Mouse (Mus musculus) splenic B cell, adult 2 months (primary cell): ENCODE data around the gene Rubcn.
"Not testable (repeated sequence)": the region's sequence is repeated elsewhere in the genome, so short reads cannot be mapped to it uniquely, and the experiment has no call there.

ENCODE experiments used
- DNase-seq: peaks from one replicate; pipeline ENCODE4 v3.0.0-alpha.2; 2011; ENCODE audit warnings: low read depth, low spot score
- H3K27me3 ChIP-seq: 2 replicates; pipeline ENCODE4 v1.6.1; 2012; ENCODE audit warnings: mild to moderate bottlenecking, low read length, moderate library complexity, mixed read lengths; ENCODE audit not compliant: control insufficient read depth, poor library complexity, insufficient read depth, severe bottlenecking
- H3K36me3 ChIP-seq: 2 replicates; pipeline ENCODE4 v1.6.1; 2012; ENCODE audit warnings: mild to moderate bottlenecking, low read length, moderate library complexity, mixed read lengths; ENCODE audit not compliant: control insufficient read depth, poor library complexity, insufficient read depth, severe bottlenecking

Gene Rubcn

DNA sequence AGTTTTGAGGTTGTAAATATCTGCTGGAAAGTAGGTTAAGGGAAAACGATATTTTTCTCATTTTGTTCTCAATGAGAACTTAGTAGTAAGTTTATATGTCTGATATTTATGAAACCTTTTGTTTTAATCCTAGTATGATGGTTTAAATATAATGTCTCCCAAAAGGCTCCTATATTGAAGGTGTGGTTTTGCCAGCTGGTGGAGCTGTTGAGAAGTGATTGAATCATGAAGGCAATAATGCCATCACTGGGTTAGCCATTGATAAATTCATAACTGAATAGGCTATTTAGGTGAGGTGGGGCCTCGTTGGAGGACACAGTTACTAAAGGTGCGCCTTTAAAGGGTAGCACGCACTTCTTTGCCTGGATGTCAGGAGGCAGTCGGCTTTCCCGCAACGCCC is 4.0 kb upstream of the Rubcn start:
- no peak for DNase-seq
- Histone ChIP-seq H3K27me3 (no peaks in the 10 kb centered on the region), H3K36me3 (peaks cover 2% of the 10 kb centered on the region; the same call in 1 of the 2 replicates)

DNA sequence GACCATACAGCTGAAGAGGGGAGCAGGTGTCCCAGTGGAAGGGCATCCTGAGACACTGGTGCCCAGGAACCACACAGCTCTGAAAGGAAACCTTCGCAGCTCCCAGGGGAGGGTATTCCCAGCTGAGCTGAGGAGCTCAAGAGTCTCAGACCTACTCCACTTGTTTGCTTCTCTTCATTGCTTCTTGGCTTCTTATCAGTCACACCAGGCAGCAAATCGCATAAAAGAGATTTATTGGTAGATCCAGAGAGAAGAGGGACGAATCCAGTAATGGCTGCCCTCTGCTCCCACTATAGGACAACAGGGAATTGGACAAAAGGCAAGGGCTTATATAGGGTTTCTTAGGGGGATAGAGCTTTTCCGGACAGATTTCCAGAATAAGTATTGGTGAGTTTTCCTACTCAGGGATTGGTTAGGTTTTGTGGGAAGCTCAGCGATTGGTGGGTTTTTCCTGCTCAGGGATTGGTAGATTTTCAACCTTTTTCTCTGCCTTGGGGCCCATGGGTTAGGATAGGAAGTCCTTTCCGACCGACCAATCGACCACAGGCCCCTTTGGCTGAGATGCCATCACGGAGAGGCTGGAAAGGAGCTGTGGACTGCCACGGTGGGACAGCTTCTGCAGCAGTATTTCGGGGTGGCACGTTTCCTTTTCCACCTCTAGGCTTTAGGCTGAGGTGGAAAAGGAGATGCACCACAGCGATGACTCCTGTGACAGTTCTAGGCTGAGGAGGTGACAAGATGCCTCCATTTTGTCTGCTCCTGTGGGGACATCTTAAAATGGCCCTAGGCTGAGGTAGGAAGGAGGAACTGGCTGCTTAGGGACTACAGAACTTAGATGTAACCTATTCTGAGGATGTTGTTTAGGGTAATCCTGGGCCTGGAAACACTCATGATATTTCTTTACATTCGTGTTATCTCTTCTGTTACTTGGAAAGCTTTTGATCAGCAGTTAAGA is 1.7 kb upstream of the Rubcn start:
- Histone ChIP-seq H3K27me3 (no peaks in the 10 kb centered on the region), H3K36me3 (peaks cover 2% of the 10 kb centered on the region; the same call in 1 of the 2 replicates)
- no peak for DNase-seq

DNA sequence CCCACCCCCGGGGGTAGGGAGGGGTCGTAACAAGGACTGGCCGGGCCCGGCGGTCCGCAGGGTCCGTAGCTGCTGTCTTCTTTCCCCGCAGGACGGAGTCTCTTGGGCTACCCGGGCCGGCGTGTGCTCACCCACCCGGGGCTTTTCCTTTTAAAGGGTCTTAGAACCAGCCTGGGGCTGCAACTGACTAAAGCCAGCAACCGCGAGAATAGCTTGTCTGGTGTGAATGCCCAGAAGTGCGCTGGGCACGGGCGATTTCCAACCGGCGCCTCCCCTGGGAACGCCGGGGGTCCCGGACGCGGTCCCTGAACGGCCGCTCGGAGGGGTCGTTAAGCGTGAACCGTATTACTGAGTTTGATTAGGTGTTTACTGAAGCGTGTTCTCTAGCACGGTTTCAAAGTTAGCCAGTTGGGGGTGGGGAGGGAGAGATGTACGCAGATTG is 612 bp upstream of the Rubcn start:
- Histone ChIP-seq H3K36me3 (no peaks in the 10 kb centered on the region), H3K27me3 (no peaks in the 10 kb centered on the region)
- DNase-seq = peak; percentile 27

DNA sequence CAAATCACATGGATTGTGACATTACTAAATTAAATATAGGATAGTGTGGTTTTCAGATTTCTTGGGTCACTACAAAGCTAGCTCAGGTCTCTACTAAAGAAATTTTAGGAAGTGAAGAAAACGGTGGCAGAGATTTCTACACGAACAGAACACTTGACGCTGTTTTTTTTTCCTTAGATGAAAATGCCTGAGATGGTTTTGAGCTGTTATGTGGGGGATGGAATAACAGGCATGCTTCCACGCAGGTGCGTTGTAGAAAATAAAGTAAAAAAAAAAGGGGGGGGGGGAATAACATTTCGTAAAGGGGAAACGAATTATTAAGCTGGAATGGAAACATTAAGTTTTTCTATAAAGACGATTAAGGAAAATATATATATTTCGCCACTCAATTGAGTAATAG is 735 bp downstream of the Rubcn start:
- Histone ChIP-seq H3K36me3 (no peaks in the 10 kb centered on the region), H3K27me3 (no peaks in the 10 kb centered on the region)
- no peak for DNase-seq

DNA sequence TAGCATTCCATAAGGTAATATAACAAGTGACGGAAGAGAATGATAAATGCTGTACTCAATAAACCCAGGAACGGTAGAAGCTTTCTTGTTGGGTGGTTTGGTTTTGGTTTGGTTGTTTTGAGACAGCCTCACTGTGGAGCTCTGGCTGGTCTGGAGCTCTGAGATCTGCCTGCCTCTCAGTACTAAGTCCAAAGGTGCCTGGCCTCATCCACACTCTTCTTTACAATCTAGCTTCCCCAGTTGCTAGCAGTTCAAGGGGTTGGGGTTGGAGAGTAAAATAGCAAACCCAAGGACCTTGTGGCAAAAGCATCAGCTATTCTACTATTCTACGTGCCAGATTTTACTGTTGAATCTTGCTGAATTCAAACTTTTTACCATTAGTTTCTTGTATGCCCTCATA is 1.7 kb downstream of the Rubcn start:
- H3K27me3 ChIP-seq = no peaks in the 10 kb centered on the region
- H3K36me3 ChIP-seq = no peaks in the 10 kb centered on the region
- DNase-seq = no peak

DNA sequence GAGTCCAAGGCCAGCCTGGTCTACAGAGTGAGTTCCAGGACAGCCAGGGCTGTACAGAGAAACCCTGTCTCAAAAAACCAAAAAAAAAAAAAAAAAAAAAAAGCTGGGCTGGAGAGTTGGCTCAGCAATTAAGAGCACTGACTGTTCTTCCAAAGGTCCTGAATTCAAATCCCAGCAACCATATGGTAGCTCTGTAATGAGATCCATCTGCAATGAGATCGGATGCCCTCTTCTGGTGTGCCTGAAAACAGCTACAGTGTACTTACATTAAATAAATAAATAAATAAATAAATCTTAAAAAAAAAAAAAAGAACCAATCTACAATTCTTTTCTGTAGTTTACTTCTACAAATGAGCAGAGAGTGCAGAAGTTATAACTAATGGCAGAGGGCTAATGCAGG is 2.3 kb downstream of the Rubcn start:
- not testable (repeated sequence) for H3K27me3 ChIP-seq, DNase-seq, H3K36me3 ChIP-seq

DNA sequence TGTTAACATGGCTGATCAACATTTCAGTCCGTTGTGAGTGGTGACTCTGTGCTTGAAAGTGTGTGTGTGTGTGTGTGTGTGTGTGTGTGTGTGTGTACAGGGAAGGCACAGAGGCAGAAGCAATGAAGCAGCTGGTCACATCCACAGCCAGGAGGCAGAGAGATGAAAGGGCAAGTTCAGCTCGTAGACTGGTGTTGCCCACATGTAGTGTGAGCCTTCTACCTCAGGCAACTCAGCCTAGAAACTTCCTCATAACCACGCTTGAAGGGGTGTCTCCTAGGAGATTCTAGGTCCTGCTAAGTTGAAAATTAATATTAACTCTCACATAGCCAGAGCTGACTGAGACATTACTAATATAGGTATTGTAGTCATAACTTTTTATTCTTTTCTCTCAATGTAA is 4.2 kb downstream of the Rubcn start:
- peak; percentile 60 for DNase-seq
- Histone ChIP-seq H3K36me3 (no peaks in the 10 kb centered on the region), H3K27me3 (no peaks in the 10 kb centered on the region)

DNA sequence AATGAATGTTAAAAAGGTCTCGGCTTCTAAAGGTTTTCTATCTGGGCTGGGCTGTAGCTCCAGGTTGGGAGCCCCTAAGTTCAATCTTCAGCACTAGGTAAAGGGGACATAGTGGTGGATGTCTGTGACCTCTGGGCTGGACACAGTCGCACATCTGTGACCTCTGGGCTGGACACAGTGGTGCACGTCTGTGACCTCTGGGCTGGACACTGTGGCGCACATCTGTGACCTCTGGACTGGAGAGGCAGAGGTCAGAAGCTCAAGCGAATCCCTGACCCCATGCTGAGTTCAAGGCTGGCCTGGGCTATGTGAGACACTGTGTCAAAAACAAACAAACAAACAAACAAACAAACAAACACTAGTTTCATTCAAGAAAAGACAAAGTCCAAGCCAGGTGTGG is 7.3 kb downstream of the Rubcn start:
- DNase-seq = no peak
- Histone ChIP-seq H3K27me3 (no peaks in the 10 kb centered on the region), H3K36me3 (no peaks in the 10 kb centered on the region)

DNA sequence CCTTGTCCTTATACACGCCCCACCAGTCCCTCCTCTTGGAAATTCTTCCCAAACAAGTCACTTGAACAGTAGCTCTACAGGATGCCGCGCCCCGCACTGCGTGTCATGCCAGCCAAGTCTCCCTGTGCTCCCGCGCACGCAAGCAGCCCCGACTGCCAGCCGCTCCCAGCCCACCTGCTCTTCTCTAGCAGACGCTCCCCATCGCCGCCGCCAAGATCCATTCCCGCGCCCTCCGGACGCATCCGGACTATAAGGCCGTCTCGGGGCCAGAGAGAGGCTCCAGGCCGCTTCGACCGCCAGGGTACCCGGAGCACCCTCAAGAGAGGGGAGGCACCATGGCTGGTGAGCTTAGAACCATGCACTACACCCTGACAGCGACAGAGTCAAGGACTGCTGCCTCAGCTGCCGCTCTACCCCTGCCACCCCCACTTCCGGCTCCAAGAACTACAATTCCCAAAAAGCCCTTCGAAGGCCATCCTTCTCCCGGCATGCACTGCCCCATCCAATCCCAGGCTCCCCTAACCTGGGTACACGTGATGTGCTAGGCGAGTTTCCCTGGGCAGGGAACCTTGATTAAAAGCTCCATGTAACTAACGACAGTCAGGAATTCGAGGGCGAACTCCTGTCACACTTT is 9.5 kb downstream of the Rubcn start:
- H3K36me3 ChIP-seq = peaks cover 4% of the 10 kb centered on the region; the same call in 1 of the 2 replicates
- H3K27me3 ChIP-seq = no peaks in the 10 kb centered on the region
- DNase-seq = peak; percentile 90

DNA sequence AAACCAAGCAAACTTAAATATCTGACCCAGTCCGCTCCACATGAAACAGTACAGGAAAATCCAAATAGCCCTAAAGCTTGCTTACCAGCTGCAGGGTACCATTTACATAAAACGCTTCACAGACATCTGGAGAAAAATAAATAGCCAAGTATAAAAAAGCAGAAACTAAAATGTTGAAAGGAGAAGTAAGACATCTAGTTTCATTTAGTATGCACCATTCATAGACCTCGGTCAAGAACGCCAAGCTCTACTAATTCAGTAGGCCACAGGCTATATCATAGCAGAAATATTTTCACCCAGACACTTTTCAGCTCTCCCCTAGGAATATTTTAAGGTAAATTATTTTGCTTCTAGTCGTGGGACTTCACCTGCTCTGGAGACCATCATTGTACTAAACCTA is 10.9 kb downstream of the Rubcn start:
- H3K36me3 ChIP-seq = peaks cover 4% of the 10 kb centered on the region; the same call in 1 of the 2 replicates
- DNase-seq = peak; percentile 72

DNA sequence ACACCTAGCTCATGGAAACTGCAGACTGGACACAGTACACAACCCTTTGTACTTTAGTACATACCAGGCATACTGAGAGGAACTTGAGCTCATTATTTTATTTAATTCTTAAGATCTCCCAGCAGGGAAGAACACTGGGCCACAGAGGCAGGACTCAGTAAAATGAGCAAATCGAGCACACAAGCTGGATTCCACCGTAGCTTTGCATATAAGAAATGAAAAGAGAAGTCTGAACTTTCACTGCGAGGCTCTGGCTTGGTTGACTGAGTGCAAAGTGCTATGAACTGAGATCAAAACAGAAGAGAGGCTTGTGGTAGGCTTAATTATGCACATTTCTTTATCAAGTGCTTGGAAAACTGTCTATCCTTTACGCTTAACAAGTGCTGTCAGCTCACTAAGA is 12.2 kb downstream of the Rubcn start:
- peak; percentile 74 for DNase-seq
- peaks cover 4% of the 10 kb centered on the region; the same call in 1 of the 2 replicates for H3K36me3 ChIP-seq
- H3K27me3 ChIP-seq = no peaks in the 10 kb centered on the region

More for the DNA sequence above, 10.9 kb downstream of the Rubcn start:
- H3K27me3 ChIP-seq = no peaks in the 10 kb centered on the region

DNA sequence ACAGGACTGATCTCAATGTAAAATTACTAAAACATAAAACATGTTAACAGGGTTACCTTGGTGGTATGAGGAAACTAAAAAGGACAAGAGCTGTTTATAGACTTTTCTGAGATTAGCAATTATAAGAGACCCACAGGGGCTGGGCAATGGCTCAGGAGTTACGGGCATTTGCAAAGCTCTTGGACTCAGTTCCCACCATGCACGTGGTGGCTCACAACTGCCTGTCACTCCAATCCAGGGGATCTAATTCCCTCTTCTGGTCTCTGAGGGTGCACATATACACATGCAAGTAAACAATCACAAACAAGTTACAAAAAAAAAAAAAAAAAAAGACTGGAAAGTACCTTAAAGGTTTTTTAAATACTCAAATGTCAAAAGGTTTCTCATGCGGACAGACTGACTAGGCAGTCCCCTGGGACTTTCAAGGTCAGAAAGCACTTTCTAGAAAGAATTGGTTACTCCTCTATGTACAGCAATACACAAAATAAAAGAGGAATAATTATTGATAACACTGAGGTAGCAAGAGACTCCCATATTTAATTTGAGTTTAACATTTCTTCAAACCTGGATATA is 15.7 kb downstream of the Rubcn start:
- DNase-seq = peak; percentile 73
- peaks cover 7% of the 10 kb centered on the region for H3K36me3 ChIP-seq
- no peaks in the 10 kb centered on the region for H3K27me3 ChIP-seq

DNA sequence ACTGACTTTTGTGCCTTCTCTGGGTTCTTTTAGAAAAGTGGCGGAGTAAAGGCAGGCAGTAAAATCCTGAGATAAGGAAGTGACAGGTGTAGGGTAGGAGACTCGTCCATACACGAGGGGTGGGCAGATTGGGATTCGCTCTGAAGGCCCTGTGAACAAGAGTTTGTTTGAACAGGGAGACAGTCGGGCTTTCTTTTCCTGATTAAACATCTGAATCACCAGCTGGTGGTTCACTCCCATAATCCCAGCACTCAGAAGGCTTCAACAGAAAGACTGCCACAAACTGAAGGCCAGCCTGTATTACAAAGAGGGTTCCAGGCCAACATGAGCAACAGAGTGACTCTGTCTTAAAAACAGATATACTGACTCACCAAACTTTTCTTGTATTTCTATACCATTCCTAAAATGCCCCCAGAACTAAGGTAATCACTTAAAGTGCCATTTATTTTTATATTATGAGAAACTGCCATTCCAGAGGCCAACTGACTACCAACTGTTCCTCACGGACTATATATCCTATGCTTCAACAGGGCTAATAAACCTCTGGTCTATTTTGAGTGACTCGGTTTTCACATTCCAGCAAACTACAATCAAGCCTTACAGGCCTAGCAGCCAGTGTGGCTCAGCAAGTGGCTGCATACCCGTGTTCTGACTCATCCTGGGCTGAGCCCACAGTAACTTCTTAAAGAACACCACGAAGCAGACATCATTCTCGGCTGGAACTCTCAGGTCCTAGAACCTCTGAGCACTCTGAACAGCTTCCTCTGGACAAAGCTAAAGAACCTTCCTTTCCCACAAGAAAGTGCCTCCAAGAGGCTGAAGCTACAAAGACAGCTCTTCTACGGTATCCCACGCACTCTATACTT is 18.6 kb downstream of the Rubcn start:
- Histone ChIP-seq H3K36me3 (peaks cover 12% of the 10 kb centered on the region), H3K27me3 (no peaks in the 10 kb centered on the region)
- no peak for DNase-seq

DNA sequence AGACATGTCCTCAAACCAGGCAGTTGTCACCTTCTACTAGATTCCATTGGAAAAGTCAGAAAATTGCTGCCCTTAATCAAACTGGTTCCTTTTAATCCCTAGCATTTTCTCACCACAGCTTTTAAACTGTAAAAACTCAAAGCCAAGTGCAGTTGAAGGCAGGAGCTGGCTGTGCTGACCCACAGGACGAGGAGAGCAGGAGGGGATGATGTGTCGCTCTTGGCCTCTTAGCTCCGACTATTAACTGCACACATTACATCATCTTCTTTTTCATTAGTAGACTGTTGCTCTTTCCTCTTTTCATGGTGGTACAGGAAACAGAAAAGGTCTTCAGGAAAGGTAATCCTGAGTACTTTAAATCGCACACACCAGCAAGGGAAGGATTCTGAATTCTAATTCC is 19.2 kb downstream of the Rubcn start:
- Histone ChIP-seq H3K36me3 (peaks cover 15% of the 10 kb centered on the region; the same call in 1 of the 2 replicates), H3K27me3 (no peaks in the 10 kb centered on the region)
- no peak for DNase-seq
